Mouse (Mus musculus): ENCODE data around the gene Mcf2l.

DNA sequence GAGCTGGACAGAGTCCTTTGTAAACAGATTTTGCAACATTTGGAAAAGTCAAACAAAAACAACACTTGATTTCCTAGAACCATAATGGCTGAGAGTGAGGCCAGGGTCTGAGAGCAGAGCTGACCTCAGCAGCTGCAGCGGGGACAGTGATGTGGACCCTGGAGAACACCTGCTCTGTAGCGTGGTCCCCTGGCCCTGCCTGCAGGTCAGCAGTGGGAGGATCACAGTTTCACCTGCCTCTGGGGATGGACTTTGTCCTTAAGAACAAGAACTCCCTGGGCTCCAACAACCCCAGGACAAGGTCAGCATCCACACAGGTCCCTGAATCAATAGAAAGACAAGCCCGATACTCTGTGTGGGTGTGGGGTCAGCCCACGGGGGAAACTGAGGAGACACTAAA lies 183.7 kb downstream of the Mcf2l start:
- TF ChIP-seq CTCF (IDR thresholded peaks at IDR 0.05; ENCODE audit: low read depth, low read length) = no peak
- no peak for TF ChIP-seq POLR2A (IDR thresholded peaks at IDR 0.05; ENCODE audit: borderline replicate concordance, low read depth, low read length)
